Mouse (Mus musculus) midbrain, embryonic 11.5 days (tissue): Measurements from ENCODE around the gene Gm10447. TPM values are rescaled to one million over a fixed set of nuclear protein-coding genes. Genes with fewer than 3 reads are reported as not detected.
A peak's percentile ranks its signal among the peaks of the same experiment; 100 is the strongest.

Experiments used
- ATAC-seq: fragments of 200-750 bp; cut with Nextera tagmentation; 2 replicates; pipeline ENCODE4 v1.8.0; 2017; ENCODE audit warnings: moderate TSS enrichment, moderate library complexity; ENCODE audit not compliant: low FRiP score
- DNase-seq: peaks from one replicate; pipeline ENCODE4 v3.0.0; 2015; ENCODE audit warnings: low spot score; ENCODE audit errors: missing footprints
- H3K27ac ChIP-seq: fragments of 300-500 bp; sonication (generic); 2 replicates; pipeline ENCODE4 v1.5.1; 2014; ENCODE audit warnings: low read depth, low read length
- H3K27me3 ChIP-seq: fragments of 300-500 bp; sonication (generic); 2 replicates; pipeline ENCODE4 v1.6.1; 2014; ENCODE audit warnings: mild to moderate bottlenecking, low read length, moderate library complexity, mixed read lengths; ENCODE audit not compliant: control insufficient read depth, insufficient read depth
- H3K36me3 ChIP-seq: fragments of 300-500 bp; sonication (generic); 2 replicates; pipeline ENCODE4 v1.6.1; 2014; ENCODE audit warnings: mild to moderate bottlenecking, low read length, moderate library complexity, mixed read lengths; ENCODE audit not compliant: control insufficient read depth, insufficient read depth
- H3K4me1 ChIP-seq: fragments of 300-500 bp; sonication (generic); 2 replicates; pipeline ENCODE4 v1.6.1; 2014; ENCODE audit warnings: low read length; ENCODE audit not compliant: control insufficient read depth, insufficient read depth
- H3K4me2 ChIP-seq: fragments of 300-500 bp; sonication (generic); 2 replicates; pipeline ENCODE4 v1.6.1; 2014; ENCODE audit warnings: mild to moderate bottlenecking, moderate library complexity
- H3K4me3 ChIP-seq: fragments of 300-500 bp; sonication (generic); 2 replicates; pipeline ENCODE4 v1.5.1; 2014; ENCODE audit warnings: low read depth, low read length
- H3K9ac ChIP-seq: fragments of 300-500 bp; sonication (generic); 2 replicates; pipeline ENCODE4 v1.6.1; 2014; ENCODE audit warnings: low read length
- H3K9me3 ChIP-seq: fragments of 300-500 bp; sonication (generic); 2 replicates; pipeline ENCODE4 v1.6.1; 2016; ENCODE audit warnings: low read length; ENCODE audit not compliant: control insufficient read depth
- WGBS: fragments of 180-500 bp; shearing (Covaris S2); extraction: QIAGEN DNeasy Blood & Tissue Kit; methylation state at CpG from one replicate; pipeline ENCODE4 v1.1.7; 2014; 5-methylcytosine and 5-hydroxymethylcytosine counted together
- polyA plus RNA-seq: library from polyadenylated mRNA; unstranded; fragments of >200 nt; fragmentation: Nextera tagmentation; extraction: Ambion mirVana; gene quantifications from 2 replicates; pipeline ENCODE4 v1.2.1, GENCODE M21; 2014

Gm10447 gene
- polyA plus RNA-seq, 1 experiment from 2014 or later: not detected

GRCm38 (mm10) chr11:53436338-53436737, 20.6 kb downstream of the Gm10447 start:
- Histone ChIP-seq H3K4me1 (no peaks in the 10 kb centered on the region; the same call in 1 of the 2 replicates), H3K27ac (no peak overlapping the region), H3K4me3 (no peak overlapping the region), H3K36me3 (no peaks in the 10 kb centered on the region), H3K4me2 (no peak overlapping the region), H3K27me3 (no peaks in the 10 kb centered on the region), H3K9me3 (no peaks in the 10 kb centered on the region), H3K9ac (no peak overlapping the region)
- 92% methylated on average over 6 of the region's 6 CpGs for WGBS
- no peak for ATAC-seq
- DNase-seq: no peak

GRCm38 (mm10) chr11:53435504-53435903, 21.4 kb downstream of the Gm10447 start:
- Histone ChIP-seq H3K4me3 (no peak overlapping the region), H3K4me2 (no peak overlapping the region), H3K9me3 (no peaks in the 10 kb centered on the region), H3K27ac (no peak overlapping the region), H3K4me1 (no peaks in the 10 kb centered on the region; the same call in 1 of the 2 replicates), H3K27me3 (no peaks in the 10 kb centered on the region), H3K36me3 (no peaks in the 10 kb centered on the region), H3K9ac (no peak overlapping the region)
- DNase-seq: no peak
- 86% methylated on average over 8 of the region's 8 CpGs for WGBS
- no peak for ATAC-seq

- WGBS: 63% methylated on average over 6 of the region's 6 CpGs
- Histone ChIP-seq H3K9ac (no peak overlapping the region), H3K4me3 (no peak overlapping the region), H3K27me3 (no peaks in the 10 kb centered on the region), H3K27ac (no peak overlapping the region), H3K36me3 (no peaks in the 10 kb centered on the region), H3K4me2 (no peak overlapping the region), H3K4me1 (peaks cover 7% of the 10 kb centered on the region), H3K9me3 (no peaks in the 10 kb centered on the region)
- DNase-seq: no peak
- ATAC-seq: no peak
Measured at GRCm38 (mm10) chr11:53433057-53433456, 23.9 kb downstream of the Gm10447 start.

- peak overlapping the region; percentile 62 for H3K4me3 ChIP-seq
- no peaks in the 10 kb centered on the region for H3K9me3 ChIP-seq
- H3K36me3 ChIP-seq: no peaks in the 10 kb centered on the region
- peaks cover 7% of the 10 kb centered on the region for H3K4me1 ChIP-seq
- no peak overlapping the region for H3K27ac ChIP-seq
- ATAC-seq (no peak), DNase-seq (no peak)
- no peaks in the 10 kb centered on the region for H3K27me3 ChIP-seq
- 26% methylated on average over 9 of the region's 9 CpGs for WGBS
- peak overlapping the region; percentile 32; the same call in 1 of the 2 replicates for H3K9ac ChIP-seq
- H3K4me2 ChIP-seq: peak overlapping the region; percentile 44
Measured at GRCm38 (mm10) chr11:53431347-53432056, 25.4 kb downstream of the Gm10447 start.

GRCm38 (mm10) chr11:53430670-53431346, 26.1 kb downstream of the Gm10447 start, which contains the start of the genes Uqcrq and Gdf9:
Gene Uqcrq, minus strand, starts transcription at chr11:53430831.
Gene Gdf9, plus strand, starts transcription at chr11:53431023.
- Histone ChIP-seq H3K9ac (peak within 1 kb of the TSS; percentile 74), H3K9me3 (no peaks in the 10 kb centered on the region), H3K4me3 (peak within 1 kb of the TSS; percentile 62), H3K27me3 (no peaks in the 10 kb centered on the region), H3K27ac (no peak within 1 kb of the TSS), H3K4me2 (peak within 1 kb of the TSS; percentile 80), H3K36me3 (no peaks in the 10 kb centered on the region), H3K4me1 (peaks cover 7% of the 10 kb centered on the region)
- DNase-seq (peak; percentile 100), ATAC-seq (peak; percentile 97)
- WGBS: 0% methylated on average over 44 of the region's 44 CpGs

GRCm38 (mm10) chr11:53430300-53430669, 26.6 kb downstream of the Gm10447 start:
- Histone ChIP-seq H3K4me1 (peaks cover 7% of the 10 kb centered on the region), H3K9ac (peak overlapping the region; percentile 74), H3K4me3 (peak overlapping the region; percentile 62), H3K27ac (no peak overlapping the region), H3K4me2 (peak overlapping the region; percentile 80), H3K9me3 (no peaks in the 10 kb centered on the region), H3K27me3 (no peaks in the 10 kb centered on the region), H3K36me3 (no peaks in the 10 kb centered on the region)
- under 1% methylated on average over 34 of the region's 34 CpGs for WGBS
- DNase-seq (no peak), ATAC-seq (no peak; the same call in 1 of the 2 replicates)

GRCm38 (mm10) chr11:53429182-53429581, 27.7 kb downstream of the Gm10447 start:
- ATAC-seq: no peak

GRCm38 (mm10) chr11:53428716-53429057, 28.2 kb downstream of the Gm10447 start:
- Histone ChIP-seq H3K36me3 (no peaks in the 10 kb centered on the region), H3K4me1 (peaks cover 7% of the 10 kb centered on the region), H3K9ac (no peak overlapping the region), H3K27me3 (no peaks in the 10 kb centered on the region), H3K27ac (no peak overlapping the region), H3K4me2 (no peak overlapping the region), H3K4me3 (no peak overlapping the region), H3K9me3 (no peaks in the 10 kb centered on the region)
- ATAC-seq (no peak), DNase-seq (no peak)
- 92% methylated on average over 5 of the region's 5 CpGs for WGBS

More at GRCm38 (mm10) chr11:53429182-53429581, 27.7 kb downstream of the Gm10447 start:
- Histone ChIP-seq H3K9ac (no peak overlapping the region), H3K9me3 (no peaks in the 10 kb centered on the region), H3K27ac (no peak overlapping the region), H3K4me1 (peaks cover 7% of the 10 kb centered on the region), H3K27me3 (no peaks in the 10 kb centered on the region), H3K36me3 (no peaks in the 10 kb centered on the region), H3K4me2 (no peak overlapping the region; the same call in 1 of the 2 replicates), H3K4me3 (no peak overlapping the region)
- no peak for DNase-seq

- ATAC-seq (no peak), DNase-seq (no peak)
- no peaks in the 10 kb centered on the region for H3K36me3 ChIP-seq
- no peaks in the 10 kb centered on the region for H3K27me3 ChIP-seq
- no peak overlapping the region for H3K4me2 ChIP-seq
- H3K27ac ChIP-seq: no peak overlapping the region
- no peaks in the 10 kb centered on the region for H3K9me3 ChIP-seq
- H3K4me1 ChIP-seq: peaks cover 7% of the 10 kb centered on the region
- H3K4me3 ChIP-seq: no peak overlapping the region
- WGBS: 93% methylated on average over 3 of the region's 3 CpGs
- H3K9ac ChIP-seq: no peak overlapping the region
Measured at GRCm38 (mm10) chr11:53427993-53428715, 28.8 kb downstream of the Gm10447 start.
